Mouse (Mus musculus) heart, adult 11 months (tissue): Measurements from ENCODE around the gene Mark3.

ENCODE experiments used
- DNase-seq: peaks from one replicate; pipeline ENCODE4 v3.0.0; 2022

Mark3 gene

DNA sequence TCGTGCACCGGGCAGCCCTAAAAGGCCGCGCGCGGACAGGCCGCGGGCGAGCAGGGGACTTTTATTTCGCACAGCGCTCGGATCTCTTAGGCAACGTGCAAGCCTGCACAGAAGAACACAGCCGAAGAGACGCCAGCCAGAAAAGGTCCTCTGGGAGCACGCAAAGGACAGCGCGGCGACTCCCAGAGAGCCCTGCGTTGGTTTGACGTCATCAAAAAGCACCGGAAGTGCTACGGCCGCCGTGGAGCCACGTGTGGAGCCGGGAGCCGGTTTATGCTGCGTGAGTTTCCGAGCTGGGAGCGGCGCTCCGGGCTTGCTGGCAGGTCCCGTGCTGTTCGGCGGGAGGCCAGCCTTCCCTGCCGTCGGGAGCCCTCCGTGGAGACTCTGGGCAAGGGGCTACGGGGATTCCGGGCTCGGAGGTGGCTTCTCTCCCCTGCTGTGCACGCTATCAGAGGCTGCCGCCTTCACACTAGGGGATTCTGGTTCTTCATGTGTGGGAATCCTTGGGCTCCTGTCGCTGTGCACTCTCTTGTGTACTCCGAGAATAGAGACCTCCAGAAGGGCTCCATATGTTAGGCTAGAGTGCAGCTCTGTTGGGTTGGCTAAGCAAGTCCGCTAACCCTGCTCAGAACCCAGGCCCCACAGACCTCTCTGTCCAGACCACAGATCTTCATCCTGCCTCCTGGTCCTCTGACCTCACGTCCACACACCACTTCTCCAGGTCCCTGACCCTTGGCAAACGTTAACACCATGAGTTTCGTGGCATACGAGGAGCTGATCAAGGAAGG, 103.8 kb downstream of the Mark3 start, which contains the start of gene Trmt61a:
Trmt61a (plus strand) TSS at position 224 of the 788 bp plus-strand sequence.
- peak; percentile 99 for DNase-seq

- DNase-seq, result no peak
These were observed 104.3 kb downstream of the Mark3 start for GRCm38 (mm10) chr12:111678670-111678933.

DNA sequence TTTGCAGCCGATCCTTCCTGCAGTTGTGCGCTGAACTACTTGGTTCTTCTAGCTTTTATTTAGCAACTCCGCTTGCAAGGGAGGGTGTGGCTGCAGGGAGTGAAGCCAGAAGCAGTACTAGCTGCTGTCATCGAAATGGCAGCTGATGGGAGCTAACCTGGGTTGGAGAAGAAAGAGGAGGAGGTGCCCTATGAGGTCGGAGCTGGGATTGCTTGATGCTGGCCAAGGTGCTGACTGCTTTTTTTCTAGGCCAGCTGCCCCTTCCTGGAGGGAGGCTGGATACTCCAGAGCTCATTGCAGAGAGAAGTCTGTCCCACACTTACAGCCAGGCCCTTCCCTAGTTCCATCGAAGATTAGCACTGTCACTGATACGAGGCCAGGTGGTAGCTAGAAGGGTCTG, 104.7 kb downstream of the Mark3 start:
- no peak for DNase-seq

GRCm38 (mm10) chr12:111680661-111681060, 106.3 kb downstream of the Mark3 start:
- no peak for DNase-seq

DNA sequence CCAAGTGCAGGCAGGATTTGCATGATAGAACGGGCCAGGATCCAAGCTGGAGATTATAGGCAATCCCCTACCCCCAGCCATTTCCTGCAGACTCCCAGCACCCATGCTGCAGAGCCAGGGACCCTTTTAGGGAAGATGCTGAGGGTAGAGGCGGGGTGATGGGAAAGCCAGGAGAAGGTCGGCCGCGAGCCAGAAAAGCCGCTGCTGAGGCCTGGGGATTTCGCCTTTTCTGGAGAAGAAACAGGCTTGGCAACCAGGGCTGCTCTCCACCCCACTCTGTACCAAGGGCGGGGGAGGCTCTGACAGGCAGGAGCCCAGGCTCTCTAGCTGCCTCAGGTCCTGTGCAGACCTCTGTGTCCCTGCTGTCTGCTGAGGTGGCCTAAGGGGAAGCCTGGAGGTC, 107.0 kb downstream of the Mark3 start:
- DNase-seq, result no peak

GRCm38 (mm10) chr12:111682003-111682402, 107.7 kb downstream of the Mark3 start:
- no peak for DNase-seq

DNA sequence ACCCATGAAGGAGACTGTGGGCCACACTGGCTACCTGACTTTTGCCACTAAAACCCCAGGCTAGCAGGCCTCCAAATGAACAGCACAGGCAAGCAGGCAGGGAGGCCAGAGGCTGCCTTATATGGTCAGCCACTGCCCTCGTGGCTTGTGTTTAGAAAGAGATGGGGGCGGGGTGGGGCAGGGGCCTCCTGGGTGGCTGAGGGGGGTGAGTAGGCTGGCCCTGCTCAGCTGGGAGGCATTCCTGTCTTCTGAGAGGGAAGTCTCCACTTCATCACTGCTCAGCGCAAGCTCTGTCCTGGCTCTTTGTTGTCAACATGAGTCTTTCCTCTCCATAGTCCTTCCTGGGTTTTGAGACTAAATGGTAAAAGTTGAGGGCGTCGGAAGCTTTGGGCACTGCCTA, 108.5 kb downstream of the Mark3 start:
- DNase-seq, result no peak

- no peak for DNase-seq
These were observed 112.1 kb downstream of the Mark3 start for GRCm38 (mm10) chr12:111686390-111686789.

- DNase-seq, result peak; percentile 99
These were observed 113.2 kb downstream of the Mark3 start for GRCm38 (mm10) chr12:111687350-111688068.

DNA sequence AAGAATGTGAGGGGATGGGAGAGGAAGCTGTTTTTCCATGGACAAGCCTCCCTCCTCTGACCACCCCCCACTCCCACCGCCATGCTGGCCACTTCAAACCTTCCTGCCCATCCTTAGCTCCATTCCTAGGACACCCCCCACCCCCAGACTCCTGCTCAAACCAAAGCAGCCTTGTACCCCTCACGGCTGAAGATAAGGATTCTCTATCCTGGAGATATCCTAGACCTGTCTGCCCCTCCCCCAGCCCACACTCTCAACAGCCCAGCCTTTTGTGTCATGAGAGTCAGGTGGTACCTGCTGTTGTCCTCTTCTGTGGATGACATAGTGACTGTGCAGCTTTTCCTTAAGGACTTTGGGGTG, 113.7 kb downstream of the Mark3 start:
- DNase-seq, result no peak

DNA sequence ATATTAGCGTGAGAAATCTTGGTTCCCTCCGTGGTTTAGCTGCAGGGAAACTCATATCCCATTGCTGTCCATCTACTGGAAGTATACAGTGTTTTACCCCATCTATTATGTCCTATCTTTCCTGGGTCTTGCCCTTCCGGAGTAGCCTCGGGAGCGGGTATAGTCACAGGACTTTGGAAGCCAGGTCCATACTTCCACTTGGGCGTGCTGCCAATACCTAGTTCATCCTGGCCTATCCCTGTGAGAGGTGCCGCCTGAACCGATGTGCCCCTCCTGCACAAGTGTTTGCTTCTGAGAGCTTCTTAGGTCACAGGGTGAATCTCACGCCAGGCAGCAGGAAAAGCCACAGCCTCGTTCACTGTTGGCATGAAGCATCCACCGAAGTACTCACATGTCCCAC, 115.1 kb downstream of the Mark3 start:
- DNase-seq, result no peak

DNA sequence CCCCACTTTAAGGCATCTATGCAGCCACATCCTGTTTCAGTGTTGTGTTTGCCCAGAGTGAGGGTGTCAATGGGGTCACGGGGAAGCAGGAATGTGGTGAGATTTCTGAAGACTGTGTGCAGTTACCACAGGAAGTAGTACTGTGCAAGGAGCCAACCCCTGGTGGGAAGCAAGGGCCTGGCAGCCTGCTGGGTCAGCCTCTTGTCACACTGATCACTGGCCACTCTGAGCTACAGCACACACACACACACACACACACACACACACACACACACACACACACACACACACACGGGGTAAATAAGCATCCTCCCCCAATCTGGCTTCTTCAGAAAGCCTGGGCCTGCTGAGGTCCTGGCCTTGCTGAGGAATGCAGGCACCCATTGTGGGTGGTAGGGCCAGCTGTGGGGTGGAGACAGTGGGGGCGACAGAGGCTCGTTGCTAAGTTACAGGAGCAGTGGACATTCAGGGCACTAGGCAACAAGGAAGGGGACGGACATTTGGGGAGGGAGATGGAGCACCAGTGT, 117.1 kb downstream of the Mark3 start:
- DNase-seq, result peak; percentile 96

DNA sequence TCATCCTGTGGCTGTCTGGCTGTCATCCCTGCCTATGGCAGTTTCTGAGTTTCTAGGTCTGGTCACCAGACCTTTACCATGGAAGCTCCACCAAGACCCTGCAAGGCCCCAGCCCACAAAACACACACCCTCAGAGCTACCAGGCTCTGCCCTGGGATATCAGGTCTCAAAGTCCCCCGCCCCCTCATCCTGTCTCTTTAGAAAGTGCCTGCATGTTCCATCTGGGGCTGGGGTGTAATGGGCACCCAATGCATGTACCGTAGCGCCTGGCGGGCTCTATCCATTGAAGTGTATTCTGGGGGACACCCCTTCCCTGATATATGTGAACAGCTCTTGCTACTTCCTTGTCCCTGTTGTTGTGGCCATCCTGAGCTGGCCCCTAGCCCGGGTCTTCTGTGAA, 118.6 kb downstream of the Mark3 start:
- no peak for DNase-seq

GRCm38 (mm10) chr12:111693341-111694270, 119.3 kb downstream of the Mark3 start:
- DNase-seq, result no peak

GRCm38 (mm10) chr12:111694271-111694781, 120.0 kb downstream of the Mark3 start:
- peak; percentile 96 for DNase-seq

DNA sequence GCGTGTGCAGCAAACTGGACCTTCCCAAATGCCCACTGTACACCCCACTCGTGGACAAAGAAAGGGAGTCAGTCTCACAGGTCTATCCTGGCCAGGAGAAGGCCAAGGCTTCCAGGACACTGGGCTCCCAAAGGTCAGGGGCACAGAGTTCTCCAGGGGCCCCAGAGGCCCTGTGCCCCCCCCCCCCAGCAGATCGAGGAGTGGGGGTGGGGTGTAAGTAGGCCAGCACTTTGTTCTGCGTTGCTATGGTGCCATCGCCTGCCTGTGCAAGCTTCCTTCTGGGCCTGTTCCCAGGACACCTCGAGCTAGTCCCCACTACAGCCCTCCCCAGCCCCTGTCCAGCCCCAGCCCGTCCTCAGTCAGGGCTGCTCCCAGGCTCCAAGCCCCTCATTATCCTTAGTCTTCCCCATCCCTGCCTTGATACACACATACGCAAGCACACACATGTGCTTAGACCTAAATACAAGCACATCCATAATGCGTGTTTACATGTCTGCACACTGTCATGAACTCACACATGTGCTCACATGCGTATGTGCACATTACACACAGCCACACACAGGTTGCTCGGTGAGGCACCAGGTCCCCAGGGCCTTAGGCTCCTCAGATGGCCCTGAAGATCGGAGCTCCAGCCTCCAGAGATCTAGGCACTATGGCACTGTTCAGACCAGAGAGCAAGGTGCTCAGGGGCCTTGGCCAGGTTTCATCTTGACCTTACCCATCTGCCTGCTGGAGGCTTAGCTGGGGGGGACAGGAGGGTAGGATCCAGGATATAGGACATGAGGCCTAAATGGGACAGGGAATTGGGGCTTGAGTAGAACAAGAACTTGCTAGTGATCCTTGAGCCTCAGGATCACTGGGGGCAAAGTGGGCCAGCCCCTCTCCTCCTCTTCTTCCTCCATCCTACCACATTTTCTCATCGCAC, 120.8 kb downstream of the Mark3 start:
- DNase-seq, result peak; percentile 94

- peak; percentile 97 for DNase-seq
These were observed 121.9 kb downstream of the Mark3 start for GRCm38 (mm10) chr12:111696239-111696638.

DNA sequence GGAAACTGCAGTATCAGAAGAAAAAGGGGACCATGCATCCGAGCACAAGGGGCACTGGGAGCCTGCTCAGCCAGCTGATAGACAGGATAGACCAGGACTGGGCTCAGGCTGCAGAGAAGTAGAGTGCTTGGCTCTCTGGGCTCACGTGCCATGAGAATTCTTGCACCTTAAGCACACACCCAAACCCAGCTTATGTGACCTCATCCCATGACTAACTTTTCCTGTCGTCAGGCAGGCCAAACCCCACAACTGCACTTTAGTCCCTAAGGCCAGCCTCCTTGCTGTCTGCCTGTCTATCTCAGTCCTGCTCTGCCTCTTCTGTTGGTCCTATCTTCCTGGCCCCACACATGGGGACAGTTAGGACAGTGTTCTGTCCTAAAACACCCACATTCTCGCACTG, 123.4 kb downstream of the Mark3 start:
- no peak for DNase-seq

- no peak for DNase-seq
These were observed 124.1 kb downstream of the Mark3 start for GRCm38 (mm10) chr12:111698346-111698913.

GRCm38 (mm10) chr12:111699542-111699941, 125.2 kb downstream of the Mark3 start:
- no peak for DNase-seq

- peak; percentile 91 for DNase-seq
These were observed 126.7 kb downstream of the Mark3 start for GRCm38 (mm10) chr12:111700920-111701458.
